Mouse (Mus musculus): ENCODE measurements at regions not wholly inside any gene's neighbourhood (a gene's known extent, or its start where the extent isn't known, plus 50 kb on each side); places are given as distances from the start of the nearest gene placed in this dataset.
A peak's percentile ranks its signal among the peaks of the same experiment; 100 is the strongest.

DNA sequence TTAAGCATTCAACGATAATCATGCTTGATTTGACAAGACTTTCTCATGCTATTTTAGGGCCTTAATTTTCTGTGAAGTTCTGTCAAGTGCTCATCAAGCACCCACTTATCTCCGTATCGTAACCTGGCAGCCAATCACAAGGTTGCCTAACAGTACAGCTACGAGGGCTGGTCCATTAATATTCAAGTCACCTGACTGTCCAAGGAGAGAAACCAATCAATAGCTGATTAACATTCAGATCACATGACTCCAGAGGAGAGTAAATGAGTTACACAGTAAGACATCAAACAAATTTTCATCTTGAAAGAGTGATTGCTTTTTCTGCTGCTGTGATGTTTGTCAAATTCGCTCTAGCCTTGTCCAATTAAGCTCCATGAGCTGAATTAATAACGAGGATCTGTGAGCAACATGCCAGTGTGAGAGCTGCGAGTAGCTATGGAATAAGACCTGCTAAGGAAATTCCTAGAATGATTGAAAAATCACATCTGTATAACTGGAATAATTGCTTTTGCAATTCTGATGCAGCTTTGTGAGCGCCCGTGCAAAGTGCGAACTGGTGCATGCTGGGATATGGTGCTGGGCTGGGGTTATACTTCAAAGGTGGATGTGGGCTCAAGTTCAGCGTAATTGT is 181.9 kb upstream of the Tle1 start:
- Histone ChIP-seq H3K27me3 (ENCODE audit: control insufficient read depth, insufficient read depth, low read length) (no peaks in the 10 kb centered on the region), H3K4me3 (replicated peaks; ENCODE audit: low read length) (no peak overlapping the region), H3K9me3 (ENCODE audit: control insufficient read depth, low read length) (no peaks in the 10 kb centered on the region), H3K27ac (replicated peaks; ENCODE audit: low read depth, low read length) (no peak overlapping the region), H3K9ac (ENCODE audit: low read depth, low read length, severe bottlenecking) (no peak overlapping the region), H3K36me3 (ENCODE audit: control insufficient read depth, insufficient read depth, low read length) (no peaks in the 10 kb centered on the region), H3K4me1 (ENCODE audit: control insufficient read depth, insufficient read depth, low read length) (peaks cover 29% of the 10 kb centered on the region), H3K4me2 (replicated peaks; ENCODE audit: low read depth, low read length, severe bottlenecking) (no peak overlapping the region)
- ATAC-seq (ENCODE audit: low FRiP score, low read depth) (no peak), DNase-seq (ENCODE audit: low spot score) (no peak)
- 74% methylated on average over 11 of the region's 11 CpGs for WGBS
- no peak for TF ChIP-seq POLR2A (IDR thresholded peaks at IDR 0.05; ENCODE audit: borderline replicate concordance, extremely low read depth, insufficient read depth, insufficient read length)

DNA sequence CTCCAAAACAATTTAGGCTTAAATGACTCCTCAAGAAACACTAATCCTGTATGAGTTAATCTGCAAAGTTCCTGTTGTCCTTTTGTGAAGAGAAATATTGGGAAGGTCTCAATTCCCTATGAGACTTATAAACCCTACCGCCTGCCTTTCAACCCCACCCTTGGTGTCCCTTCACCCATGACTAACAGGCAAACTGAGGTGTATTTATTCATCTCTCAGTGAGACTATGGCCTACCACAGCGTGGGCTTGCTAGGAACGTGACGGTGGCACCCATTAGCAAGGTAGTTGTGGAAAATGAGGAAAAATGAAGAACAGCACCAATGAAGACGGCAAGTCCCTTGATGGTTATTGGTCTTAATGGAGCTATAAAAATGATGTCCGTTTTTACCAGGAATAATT is 181.0 kb upstream of the Tle1 start:
- H3K4me1 ChIP-seq (ENCODE audit: control insufficient read depth, insufficient read depth, low read length) = peaks cover 29% of the 10 kb centered on the region
- DNase-seq (ENCODE audit: low spot score) (no peak), ATAC-seq (ENCODE audit: low FRiP score, low read depth) (no peak)
- no peak for TF ChIP-seq POLR2A (IDR thresholded peaks at IDR 0.05; ENCODE audit: borderline replicate concordance, extremely low read depth, insufficient read depth, insufficient read length)
- H3K9ac ChIP-seq (ENCODE audit: low read depth, low read length, severe bottlenecking) = no peak overlapping the region
- H3K27ac ChIP-seq (replicated peaks; ENCODE audit: low read depth, low read length) = no peak overlapping the region
- no peaks in the 10 kb centered on the region for H3K36me3 ChIP-seq (ENCODE audit: control insufficient read depth, insufficient read depth, low read length)
- H3K9me3 ChIP-seq (ENCODE audit: control insufficient read depth, low read length) = no peaks in the 10 kb centered on the region
- no peaks in the 10 kb centered on the region for H3K27me3 ChIP-seq (ENCODE audit: control insufficient read depth, insufficient read depth, low read length)
- 66% methylated on average over 6 of the region's 6 CpGs for WGBS
- no peak overlapping the region for H3K4me2 ChIP-seq (replicated peaks; ENCODE audit: low read depth, low read length, severe bottlenecking)
- no peak overlapping the region for H3K4me3 ChIP-seq (replicated peaks; ENCODE audit: low read length)

DNA sequence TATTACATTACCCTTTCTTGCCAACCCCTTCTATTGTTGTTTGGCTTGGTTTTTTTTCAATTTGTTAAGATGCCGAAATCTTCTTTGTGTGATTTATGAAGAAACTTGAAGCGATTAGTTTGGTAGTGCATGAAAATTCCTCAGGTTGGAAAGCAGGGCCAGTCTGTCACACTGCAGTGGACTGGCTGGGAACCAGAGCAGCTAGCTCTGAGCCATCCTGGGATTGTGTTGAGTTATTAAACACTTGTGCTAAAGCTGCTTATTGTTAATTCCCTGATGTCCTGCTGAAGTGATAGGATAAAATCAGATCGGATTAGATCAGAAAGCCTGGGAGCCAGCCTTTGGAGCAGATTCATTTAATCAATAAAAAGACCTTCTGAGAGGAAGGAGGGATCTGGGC is 180.4 kb upstream of the Tle1 start:
- H3K9me3 ChIP-seq (ENCODE audit: control insufficient read depth, low read length) = no peaks in the 10 kb centered on the region
- ATAC-seq (ENCODE audit: low FRiP score, low read depth) = no peak
- no peak overlapping the region for H3K4me2 ChIP-seq (replicated peaks; ENCODE audit: low read depth, low read length, severe bottlenecking)
- 53% methylated on average over 3 of the region's 3 CpGs for WGBS
- TF ChIP-seq POLR2A (IDR thresholded peaks at IDR 0.05; ENCODE audit: borderline replicate concordance, extremely low read depth, insufficient read depth, insufficient read length) = no peak
- no peak overlapping the region for H3K27ac ChIP-seq (replicated peaks; ENCODE audit: low read depth, low read length)
- no peak overlapping the region for H3K4me3 ChIP-seq (replicated peaks; ENCODE audit: low read length)
- H3K36me3 ChIP-seq (ENCODE audit: control insufficient read depth, insufficient read depth, low read length) = no peaks in the 10 kb centered on the region
- DNase-seq (ENCODE audit: low spot score) = no peak
- H3K9ac ChIP-seq (ENCODE audit: low read depth, low read length, severe bottlenecking) = no peak overlapping the region
- no peaks in the 10 kb centered on the region for H3K27me3 ChIP-seq (ENCODE audit: control insufficient read depth, insufficient read depth, low read length)
- peaks cover 29% of the 10 kb centered on the region for H3K4me1 ChIP-seq (ENCODE audit: control insufficient read depth, insufficient read depth, low read length)

DNA sequence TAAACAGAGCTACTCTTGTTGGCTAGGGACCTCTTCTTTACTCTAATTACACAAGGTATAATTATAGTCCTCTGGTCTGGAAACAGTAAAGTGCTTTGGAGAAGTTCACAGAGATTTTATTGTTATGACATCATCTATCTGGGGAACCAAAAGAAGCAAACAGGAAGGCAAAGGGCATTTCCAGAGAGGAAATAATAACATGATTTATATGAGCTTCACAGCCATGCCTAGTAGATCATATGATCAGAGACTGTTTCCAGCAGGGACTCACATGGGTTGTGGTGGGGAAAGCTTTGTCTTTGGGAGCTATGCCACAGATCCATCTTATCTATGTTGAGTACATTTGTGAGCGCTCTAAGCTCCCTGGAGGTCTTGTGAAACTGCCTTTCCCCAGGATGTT is 178.8 kb upstream of the Tle1 start:
- no peak overlapping the region for H3K27ac ChIP-seq (replicated peaks; ENCODE audit: low read depth, low read length)
- H3K4me2 ChIP-seq (replicated peaks; ENCODE audit: low read depth, low read length, severe bottlenecking) = no peak overlapping the region
- H3K27me3 ChIP-seq (ENCODE audit: control insufficient read depth, insufficient read depth, low read length) = no peaks in the 10 kb centered on the region
- TF ChIP-seq POLR2A (IDR thresholded peaks at IDR 0.05; ENCODE audit: borderline replicate concordance, extremely low read depth, insufficient read depth, insufficient read length) = no peak
- H3K4me1 ChIP-seq (ENCODE audit: control insufficient read depth, insufficient read depth, low read length) = peaks cover 17% of the 10 kb centered on the region
- peak; percentile 41 for DNase-seq (ENCODE audit: low spot score)
- H3K4me3 ChIP-seq (replicated peaks; ENCODE audit: low read length) = no peak overlapping the region
- 76% methylated on average over 1 of the region's 1 CpGs for WGBS
- no peaks in the 10 kb centered on the region for H3K36me3 ChIP-seq (ENCODE audit: control insufficient read depth, insufficient read depth, low read length)
- no peak overlapping the region for H3K9ac ChIP-seq (ENCODE audit: low read depth, low read length, severe bottlenecking)
- peak; percentile 68; the same call in 1 of the 2 replicates for ATAC-seq (ENCODE audit: low FRiP score, low read depth)
- H3K9me3 ChIP-seq (ENCODE audit: control insufficient read depth, low read length) = no peaks in the 10 kb centered on the region

DNA sequence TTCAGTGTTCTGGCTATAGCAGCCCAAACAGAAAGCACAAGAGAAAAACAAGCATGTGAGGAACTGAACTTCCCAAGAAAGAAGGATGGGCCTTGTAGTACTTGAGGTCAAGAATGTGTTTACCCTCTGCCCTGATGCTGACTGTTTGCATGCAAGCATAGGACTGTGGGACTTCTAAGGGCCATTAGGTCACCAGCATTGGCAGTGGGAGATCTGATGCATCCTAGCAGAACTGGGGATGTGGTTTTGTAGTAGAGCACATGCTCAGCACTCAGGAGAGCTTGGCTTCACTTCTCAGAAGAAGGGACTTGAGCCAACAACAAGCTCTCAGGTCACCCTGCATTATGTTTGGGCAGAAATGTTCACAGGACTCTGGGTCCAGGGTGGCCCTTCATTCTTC is 178.3 kb upstream of the Tle1 start:
- TF ChIP-seq POLR2A (IDR thresholded peaks at IDR 0.05; ENCODE audit: borderline replicate concordance, extremely low read depth, insufficient read depth, insufficient read length) = no peak
- Histone ChIP-seq H3K4me1 (ENCODE audit: control insufficient read depth, insufficient read depth, low read length) (peaks cover 12% of the 10 kb centered on the region; the same call in 1 of the 2 replicates), H3K4me2 (replicated peaks; ENCODE audit: low read depth, low read length, severe bottlenecking) (no peak overlapping the region), H3K4me3 (replicated peaks; ENCODE audit: low read length) (no peak overlapping the region), H3K27ac (replicated peaks; ENCODE audit: low read depth, low read length) (no peak overlapping the region), H3K9me3 (ENCODE audit: control insufficient read depth, low read length) (no peaks in the 10 kb centered on the region), H3K27me3 (ENCODE audit: control insufficient read depth, insufficient read depth, low read length) (no peaks in the 10 kb centered on the region), H3K9ac (ENCODE audit: low read depth, low read length, severe bottlenecking) (no peak overlapping the region), H3K36me3 (ENCODE audit: control insufficient read depth, insufficient read depth, low read length) (no peaks in the 10 kb centered on the region)
- no peak for DNase-seq (ENCODE audit: low spot score)
- ATAC-seq (ENCODE audit: low FRiP score, low read depth) = 0 out of 2 replicates have a peak, but pooled peaks have one; percentile 24
